Mouse (Mus musculus): Measurements from ENCODE around the gene Fam163b. TPM values are rescaled to one million over a fixed set of nuclear protein-coding genes. Genes with fewer than 3 reads are reported as not detected.

Fam163b gene
- polyA plus RNA-seq, 1 experiment from 2014 or later: 11.0 TPM

DNA sequence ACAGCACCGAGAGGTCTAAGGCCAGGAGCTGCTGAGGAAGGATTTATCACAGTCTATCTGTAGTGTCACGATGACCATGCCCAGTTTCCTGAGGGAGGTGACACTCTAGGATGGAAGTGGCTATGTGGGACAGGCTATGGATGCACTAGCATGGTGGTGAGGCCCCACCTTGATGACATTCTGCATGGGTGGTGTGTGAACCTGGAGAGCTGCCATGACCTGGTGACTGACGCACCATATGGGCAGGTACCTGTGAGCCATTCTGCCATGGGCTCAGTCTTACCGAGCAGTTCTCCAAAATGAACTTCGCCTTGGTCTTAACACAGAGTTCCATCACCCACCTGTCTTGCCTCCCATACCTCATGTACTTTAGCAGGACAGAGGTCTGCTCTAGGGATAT is 54.7 kb downstream of the Fam163b start:
- 89% methylated on average over 5 of the region's 5 CpGs for WGBS
- Histone ChIP-seq H3K9ac (replicated peaks; ENCODE audit: low read depth, low read length) (no peak overlapping the region), H3K36me3 (ENCODE audit: control insufficient read depth, insufficient read depth, low read length) (no peaks in the 10 kb centered on the region), H3K9me3 (ENCODE audit: control insufficient read depth, low read length) (no peaks in the 10 kb centered on the region), H3K4me3 (ENCODE audit: low read depth, low read length) (no peak overlapping the region), H3K27ac (ENCODE audit: low read depth, low read length) (no peak overlapping the region), H3K27me3 (ENCODE audit: control insufficient read depth, insufficient read depth, low read length) (no peaks in the 10 kb centered on the region), H3K4me2 (ENCODE audit: low read depth, low read length) (no peak overlapping the region), H3K4me1 (ENCODE audit: control insufficient read depth, insufficient read depth, low read length) (no peaks in the 10 kb centered on the region)
- no peak for ATAC-seq (ENCODE audit: low read depth)

DNA sequence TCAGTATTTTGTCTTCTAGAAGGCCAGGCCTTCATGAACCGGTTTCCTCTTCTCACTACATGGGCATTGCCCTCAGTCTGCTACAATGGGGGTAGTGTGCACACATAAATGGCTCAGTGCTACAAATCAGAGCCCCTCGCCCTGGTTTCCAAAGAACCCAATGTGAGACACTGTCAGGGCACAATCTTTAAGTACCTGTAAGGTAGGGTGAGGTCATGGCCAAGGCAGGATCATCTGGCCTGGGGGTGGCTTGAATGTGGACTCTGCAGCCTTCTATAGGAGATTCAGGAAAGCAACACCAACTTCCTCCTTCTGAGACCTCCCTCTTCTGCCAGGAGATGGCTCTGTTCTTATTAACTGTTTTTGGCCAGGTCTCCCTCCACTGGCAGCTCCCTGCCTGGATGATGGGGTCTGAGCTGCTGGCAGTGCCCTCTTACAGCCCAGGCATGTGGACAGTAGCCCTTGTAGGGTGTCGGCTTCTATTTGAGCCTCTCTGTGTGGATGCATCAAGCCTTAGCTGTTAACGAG is 55.7 kb downstream of the Fam163b start:
- Histone ChIP-seq H3K9me3 (ENCODE audit: control insufficient read depth, low read length) (no peaks in the 10 kb centered on the region), H3K9ac (replicated peaks; ENCODE audit: low read depth, low read length) (no peak overlapping the region), H3K4me1 (ENCODE audit: control insufficient read depth, insufficient read depth, low read length) (no peaks in the 10 kb centered on the region), H3K4me2 (ENCODE audit: low read depth, low read length) (no peak overlapping the region), H3K4me3 (ENCODE audit: low read depth, low read length) (no peak overlapping the region), H3K36me3 (ENCODE audit: control insufficient read depth, insufficient read depth, low read length) (no peaks in the 10 kb centered on the region), H3K27ac (ENCODE audit: low read depth, low read length) (no peak overlapping the region), H3K27me3 (ENCODE audit: control insufficient read depth, insufficient read depth, low read length) (no peaks in the 10 kb centered on the region)
- no peak for ATAC-seq (ENCODE audit: low read depth)
- 83% methylated on average over 4 of the region's 4 CpGs for WGBS

DNA sequence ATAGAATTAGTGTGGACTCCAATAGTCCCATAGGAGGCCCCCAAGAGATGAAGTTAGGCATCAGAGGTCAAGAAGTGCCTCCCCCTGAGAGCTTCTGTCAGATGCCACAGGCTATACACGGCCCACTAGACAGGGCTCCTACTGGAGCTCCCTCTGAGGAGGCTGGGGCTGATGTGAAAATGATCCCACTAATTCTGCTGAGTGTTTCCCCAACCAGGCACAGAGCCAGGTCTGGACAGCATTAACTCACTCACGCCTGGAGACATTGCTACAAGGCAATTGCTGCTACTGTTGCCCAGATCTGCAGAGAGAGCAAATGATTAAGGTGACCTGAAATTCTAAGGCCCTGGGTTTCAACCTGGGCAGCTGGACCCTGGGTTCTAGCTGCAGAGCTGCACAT is 56.5 kb downstream of the Fam163b start:
- Histone ChIP-seq H3K4me1 (ENCODE audit: control insufficient read depth, insufficient read depth, low read length) (no peaks in the 10 kb centered on the region), H3K4me2 (ENCODE audit: low read depth, low read length) (no peak overlapping the region), H3K27me3 (ENCODE audit: control insufficient read depth, insufficient read depth, low read length) (no peaks in the 10 kb centered on the region), H3K4me3 (ENCODE audit: low read depth, low read length) (no peak overlapping the region), H3K36me3 (ENCODE audit: control insufficient read depth, insufficient read depth, low read length) (no peaks in the 10 kb centered on the region), H3K9me3 (ENCODE audit: control insufficient read depth, low read length) (no peaks in the 10 kb centered on the region), H3K27ac (ENCODE audit: low read depth, low read length) (no peak overlapping the region), H3K9ac (replicated peaks; ENCODE audit: low read depth, low read length) (no peak overlapping the region)
- 55% methylated on average over 2 of the region's 2 CpGs for WGBS
- ATAC-seq (ENCODE audit: low read depth): no peak

DNA sequence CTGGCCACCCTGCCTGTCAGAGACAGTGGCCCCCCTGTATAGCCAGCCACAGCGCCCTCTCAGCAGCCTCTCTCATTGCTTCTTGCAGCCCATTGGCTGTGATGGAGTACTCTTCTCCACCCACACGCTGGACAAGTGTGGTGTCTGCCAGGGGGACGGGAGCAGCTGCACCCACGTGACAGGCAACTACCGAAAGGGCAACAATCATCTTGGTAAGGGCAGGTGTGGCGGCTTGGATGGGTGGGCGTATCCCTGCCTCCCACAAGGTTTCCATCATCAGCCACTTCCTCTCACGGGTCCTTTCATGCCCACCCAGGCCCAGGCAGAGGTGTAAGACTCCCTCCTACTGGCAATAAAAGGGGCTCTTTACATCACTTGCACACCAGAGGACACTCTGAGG is 57.3 kb downstream of the Fam163b start:
- H3K4me2 ChIP-seq (ENCODE audit: low read depth, low read length): no peak overlapping the region
- H3K36me3 ChIP-seq (ENCODE audit: control insufficient read depth, insufficient read depth, low read length): no peaks in the 10 kb centered on the region
- H3K9ac ChIP-seq (replicated peaks; ENCODE audit: low read depth, low read length): no peak overlapping the region
- no peaks in the 10 kb centered on the region for H3K9me3 ChIP-seq (ENCODE audit: control insufficient read depth, low read length)
- H3K4me1 ChIP-seq (ENCODE audit: control insufficient read depth, insufficient read depth, low read length): 0 out of 2 replicates have a peak, but pooled peaks cover under 1% of the 10 kb centered on the region
- no peak for ATAC-seq (ENCODE audit: low read depth)
- H3K27ac ChIP-seq (ENCODE audit: low read depth, low read length): no peak overlapping the region
- WGBS: 46% methylated on average over 8 of the region's 8 CpGs
- H3K4me3 ChIP-seq (ENCODE audit: low read depth, low read length): no peak overlapping the region
- no peaks in the 10 kb centered on the region for H3K27me3 ChIP-seq (ENCODE audit: control insufficient read depth, insufficient read depth, low read length)

DNA sequence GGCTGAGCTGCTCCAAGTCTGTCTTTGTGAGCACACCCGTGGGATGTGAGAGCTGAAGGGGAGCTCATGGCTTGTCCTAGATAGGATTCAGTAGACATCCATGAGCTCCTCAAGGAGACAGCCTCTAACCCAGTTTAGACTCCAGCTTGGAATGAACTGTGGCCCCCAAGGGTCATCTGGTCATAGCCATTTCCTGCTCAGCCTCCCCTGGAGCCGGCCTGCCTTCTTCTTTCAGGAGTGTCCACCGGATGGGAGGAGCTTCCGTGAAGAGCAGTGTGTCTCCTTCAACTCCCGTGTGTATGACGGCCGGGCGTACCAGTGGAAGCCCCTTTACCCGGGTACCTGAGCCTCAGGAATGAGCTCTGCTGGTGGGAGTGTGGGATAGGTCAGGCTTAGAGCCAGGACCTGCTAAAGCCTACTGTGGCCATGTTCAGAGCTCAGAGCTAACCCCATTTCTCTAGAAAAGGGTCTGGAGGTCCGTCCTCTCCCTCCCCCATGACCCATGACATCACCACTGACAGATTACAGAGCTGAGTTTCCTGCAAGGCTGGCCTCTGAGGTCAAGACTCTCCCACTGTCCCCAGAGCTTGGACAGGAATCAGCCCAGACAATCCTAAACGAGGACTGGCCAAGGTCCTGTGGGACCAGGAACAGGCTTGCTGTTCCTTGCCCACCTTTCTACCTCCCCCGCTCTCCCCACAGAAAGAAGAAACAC is 58.4 kb downstream of the Fam163b start:
- Histone ChIP-seq H3K4me3 (ENCODE audit: low read depth, low read length) (no peak overlapping the region), H3K27ac (ENCODE audit: low read depth, low read length) (no peak overlapping the region), H3K4me2 (ENCODE audit: low read depth, low read length) (no peak overlapping the region), H3K9me3 (ENCODE audit: control insufficient read depth, low read length) (no peaks in the 10 kb centered on the region), H3K36me3 (ENCODE audit: control insufficient read depth, insufficient read depth, low read length) (no peaks in the 10 kb centered on the region), H3K27me3 (ENCODE audit: control insufficient read depth, insufficient read depth, low read length) (no peaks in the 10 kb centered on the region), H3K4me1 (ENCODE audit: control insufficient read depth, insufficient read depth, low read length) (peaks cover 11% of the 10 kb centered on the region), H3K9ac (replicated peaks; ENCODE audit: low read depth, low read length) (no peak overlapping the region)
- no peak for ATAC-seq (ENCODE audit: low read depth)
- 85% methylated on average over 12 of the region's 12 CpGs for WGBS

DNA sequence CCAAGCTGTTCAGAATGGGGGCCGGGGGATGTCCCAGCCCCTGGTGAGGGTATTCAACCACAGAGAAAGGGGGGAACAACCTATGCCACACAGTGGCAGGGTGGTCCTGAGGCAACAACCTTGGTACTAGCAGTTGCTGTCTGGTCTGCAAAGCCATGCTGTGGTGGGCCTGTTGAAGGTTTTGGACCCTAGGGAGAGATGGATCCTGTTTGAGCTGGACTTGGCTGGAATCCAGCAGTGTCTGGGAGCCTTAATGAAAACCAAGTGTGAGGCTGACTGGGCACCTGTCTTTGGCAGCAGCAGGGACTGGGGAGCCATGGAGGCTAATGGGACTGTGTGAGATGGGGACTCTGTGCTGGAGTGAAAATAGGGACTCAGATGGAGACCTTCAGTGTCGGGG is 62.6 kb downstream of the Fam163b start:
- Histone ChIP-seq H3K27me3 (ENCODE audit: control insufficient read depth, insufficient read depth, low read length) (no peaks in the 10 kb centered on the region), H3K4me3 (ENCODE audit: low read depth, low read length) (no peak overlapping the region), H3K4me2 (ENCODE audit: low read depth, low read length) (peak overlapping the region; percentile 14; the same call in 1 of the 2 replicates), H3K36me3 (ENCODE audit: control insufficient read depth, insufficient read depth, low read length) (no peaks in the 10 kb centered on the region), H3K4me1 (ENCODE audit: control insufficient read depth, insufficient read depth, low read length) (peaks cover 18% of the 10 kb centered on the region), H3K27ac (ENCODE audit: low read depth, low read length) (peak overlapping the region; percentile 39; the same call in 1 of the 2 replicates), H3K9ac (replicated peaks; ENCODE audit: low read depth, low read length) (no peak overlapping the region), H3K9me3 (ENCODE audit: control insufficient read depth, low read length) (no peaks in the 10 kb centered on the region)
- peak; percentile 50; the same call in 1 of the 2 replicates for ATAC-seq (ENCODE audit: low read depth)
- 59% methylated on average over 2 of the region's 2 CpGs for WGBS

DNA sequence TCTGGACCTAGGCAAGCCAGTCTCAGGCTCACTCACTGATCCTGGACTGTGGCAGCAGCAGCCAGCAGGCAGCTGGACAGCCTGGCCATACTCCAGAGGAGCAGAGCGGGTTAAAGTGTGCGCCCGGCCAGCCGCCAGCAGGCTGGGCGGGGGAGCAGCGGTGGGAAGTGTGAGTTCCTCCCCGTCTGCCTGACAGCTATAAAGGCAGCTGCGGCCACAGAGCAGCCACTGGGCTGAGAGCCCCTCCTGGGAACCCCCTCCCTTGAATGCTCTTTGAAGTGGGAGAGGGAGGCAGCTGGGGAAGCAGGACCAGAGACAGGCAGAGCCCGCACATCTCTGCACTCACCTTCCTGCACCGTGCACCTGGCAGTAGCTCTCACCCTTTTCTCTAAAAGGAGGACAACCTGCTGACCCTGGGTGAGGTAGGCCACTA is 63.1 kb downstream of the Fam163b start, which contains the start of gene Adamtsl2:
Adamtsl2 (plus strand) TSS at position 228 of the 433 bp plus-strand sequence.
- H3K36me3 ChIP-seq (ENCODE audit: control insufficient read depth, insufficient read depth, low read length): no peaks in the 10 kb centered on the region

DNA sequence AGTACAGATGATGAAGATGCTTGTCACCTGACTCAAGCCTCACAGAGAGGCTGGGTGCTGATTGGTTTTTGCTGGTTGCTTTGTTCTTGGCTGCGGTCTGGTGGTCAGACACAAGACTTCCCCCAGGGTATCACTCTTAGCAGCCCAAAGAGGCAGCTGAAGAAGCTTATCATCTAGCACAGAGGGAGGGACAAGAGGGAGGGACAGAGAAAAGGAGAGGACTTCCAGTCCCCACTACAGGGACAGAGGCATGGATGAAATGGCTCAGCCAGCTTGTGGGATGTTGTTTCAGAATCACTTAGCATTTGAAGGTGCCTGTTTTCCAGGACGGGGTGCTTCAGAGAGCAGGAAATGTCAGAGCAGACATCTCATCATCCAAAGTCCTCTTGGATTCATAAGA is 64.0 kb downstream of the Fam163b start:
- H3K4me1 ChIP-seq (ENCODE audit: control insufficient read depth, insufficient read depth, low read length): peaks cover 18% of the 10 kb centered on the region
- 47% methylated on average over 2 of the region's 2 CpGs for WGBS
- H3K9ac ChIP-seq (replicated peaks; ENCODE audit: low read depth, low read length): no peak overlapping the region
- H3K27ac ChIP-seq (ENCODE audit: low read depth, low read length): no peak overlapping the region
- H3K36me3 ChIP-seq (ENCODE audit: control insufficient read depth, insufficient read depth, low read length): no peaks in the 10 kb centered on the region
- ATAC-seq (ENCODE audit: low read depth): no peak
- H3K4me2 ChIP-seq (ENCODE audit: low read depth, low read length): no peak overlapping the region
- no peak overlapping the region for H3K4me3 ChIP-seq (ENCODE audit: low read depth, low read length)
- H3K27me3 ChIP-seq (ENCODE audit: control insufficient read depth, insufficient read depth, low read length): no peaks in the 10 kb centered on the region
- no peaks in the 10 kb centered on the region for H3K9me3 ChIP-seq (ENCODE audit: control insufficient read depth, low read length)

More for the DNA sequence above, 63.1 kb downstream of the Fam163b start, which contains the start of gene Adamtsl2:
- peak within 1 kb of the TSS; percentile 39; the same call in 1 of the 2 replicates for H3K27ac ChIP-seq (ENCODE audit: low read depth, low read length)
- peak; percentile 86 for ATAC-seq (ENCODE audit: low read depth)
- no peak within 1 kb of the TSS for H3K9ac ChIP-seq (replicated peaks; ENCODE audit: low read depth, low read length)
- no peaks in the 10 kb centered on the region for H3K9me3 ChIP-seq (ENCODE audit: control insufficient read depth, low read length)
- no peak within 1 kb of the TSS for H3K4me3 ChIP-seq (ENCODE audit: low read depth, low read length)
- peak within 1 kb of the TSS; percentile 14; the same call in 1 of the 2 replicates for H3K4me2 ChIP-seq (ENCODE audit: low read depth, low read length)
- peaks cover 18% of the 10 kb centered on the region for H3K4me1 ChIP-seq (ENCODE audit: control insufficient read depth, insufficient read depth, low read length)
- WGBS: under 1% methylated on average over 10 of the region's 10 CpGs
- H3K27me3 ChIP-seq (ENCODE audit: control insufficient read depth, insufficient read depth, low read length): no peaks in the 10 kb centered on the region

DNA sequence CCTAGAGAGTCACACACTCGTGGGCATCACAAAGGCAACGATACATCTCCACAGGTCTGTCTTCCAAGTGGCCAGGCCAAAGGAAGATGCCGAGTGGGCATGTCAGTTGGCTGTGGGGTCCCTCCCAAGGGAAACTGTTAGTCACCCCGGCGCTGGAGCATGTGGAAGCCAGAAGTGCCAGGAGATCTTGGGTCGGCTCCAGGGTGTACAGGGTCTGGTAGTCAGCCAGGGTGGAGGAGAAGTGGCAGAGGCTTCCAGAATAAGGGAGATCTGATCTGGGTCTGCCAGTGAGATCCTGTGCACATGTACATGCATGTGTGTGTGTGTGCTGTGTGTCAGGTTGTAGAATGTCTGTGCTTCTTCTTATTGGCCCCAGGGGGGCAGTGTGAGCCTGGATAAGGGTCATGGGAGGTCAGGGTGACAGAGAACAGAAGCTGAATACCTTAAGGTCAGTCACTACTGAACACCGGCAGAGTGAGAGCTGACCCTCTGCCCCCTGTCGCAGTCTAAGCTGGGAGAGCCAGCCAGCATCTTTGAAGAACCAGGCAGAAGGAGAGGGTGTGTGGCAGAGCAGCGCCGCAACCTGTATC is 64.5 kb downstream of the Fam163b start:
- H3K36me3 ChIP-seq (ENCODE audit: control insufficient read depth, insufficient read depth, low read length): no peaks in the 10 kb centered on the region
- H3K9me3 ChIP-seq (ENCODE audit: control insufficient read depth, low read length): no peaks in the 10 kb centered on the region
- H3K27me3 ChIP-seq (ENCODE audit: control insufficient read depth, insufficient read depth, low read length): no peaks in the 10 kb centered on the region
- H3K4me3 ChIP-seq (ENCODE audit: low read depth, low read length): no peak overlapping the region
- no peak overlapping the region for H3K4me2 ChIP-seq (ENCODE audit: low read depth, low read length)
- no peak for ATAC-seq (ENCODE audit: low read depth)
- H3K4me1 ChIP-seq (ENCODE audit: control insufficient read depth, insufficient read depth, low read length): peaks cover 18% of the 10 kb centered on the region
- no peak overlapping the region for H3K9ac ChIP-seq (replicated peaks; ENCODE audit: low read depth, low read length)
- H3K27ac ChIP-seq (ENCODE audit: low read depth, low read length): no peak overlapping the region
- WGBS: 72% methylated on average over 10 of the region's 10 CpGs
